In the genomic region with DNA sequence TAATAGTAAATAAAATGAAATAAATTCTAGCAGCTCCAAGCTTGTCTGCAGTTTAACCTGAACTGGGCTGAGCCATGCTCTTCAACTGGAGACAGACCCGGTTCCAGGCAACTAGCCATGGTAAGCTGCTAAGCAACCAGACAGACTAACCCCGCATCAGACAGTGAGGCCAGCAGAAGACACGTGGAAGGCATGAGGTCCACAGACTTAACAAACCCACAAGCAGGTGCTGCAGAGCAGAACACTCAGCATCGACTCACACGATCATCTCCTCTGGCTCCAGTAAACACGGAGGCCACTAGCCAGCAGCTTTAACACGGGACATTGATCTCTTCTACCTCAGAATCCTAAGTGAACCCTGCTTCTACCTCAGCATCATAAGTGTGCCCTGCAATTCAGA, we compare ENCODE assay signal across 10 mouse cellular contexts. TPM values are rescaled to one million over a fixed set of nuclear protein-coding genes. Genes with fewer than 3 reads are reported as not detected.
A peak's percentile ranks its signal among the peaks of the same experiment; 100 is the strongest.
DNase-seq lines count a peak whose midpoint lies in the region; ATAC-seq and TF ChIP-seq lines count a peak whose summit lies in the region.
"Had no signal": no experiment of that assay in that cellular context is flagged by ENCODE, and none has a peak within 500 bp of the region (broad histone marks: within the 10 kb centered on the region; RNA-seq: fewer than 3 reads in every experiment).

No protein-coding gene starts in this region.

- WGBS in cerebellum, adult 2 months, result 15% methylated on average over 7 of the region's 7 CpGs
- 34% methylated on average over 7 of the region's 7 CpGs for WGBS in hindbrain, embryonic 13.5 days
- 56% methylated on average over 7 of the region's 7 CpGs for WGBS in kidney, embryonic 15.5 days

- TF ChIP-seq CTCF in cerebellum, adult 2 months (IDR thresholded peaks at IDR 0.05; ENCODE audit: borderline replicate concordance, insufficient read depth, low read depth, low read length), result no peak
- no peak for TF ChIP-seq CTCF in layer of hippocampus, adult 2 months (conservative IDR thresholded peaks at IDR 0.05)

- no peaks in the 10 kb centered on the region for H3K27me3 ChIP-seq in cerebellum, adult 2 months (ENCODE audit: control insufficient read depth, insufficient read depth, low read length)
- no peaks in the 10 kb centered on the region for H3K27me3 ChIP-seq in hindbrain, embryonic 13.5 days
- H3K27me3 ChIP-seq in kidney, embryonic 15.5 days, result no peaks in the 10 kb centered on the region

- peaks cover 4% of the 10 kb centered on the region for H3K4me1 ChIP-seq in cerebellum, adult 2 months (ENCODE audit: control insufficient read depth, insufficient read depth, low read length)
- H3K4me1 ChIP-seq in hindbrain, embryonic 13.5 days (replicated peaks), result peaks cover 64% of the 10 kb centered on the region
- peaks cover 38% of the 10 kb centered on the region for H3K4me1 ChIP-seq in kidney, embryonic 15.5 days

- no peak overlapping the region for H3K27ac ChIP-seq in cerebellum, adult 2 months (ENCODE audit: insufficient read depth, low read length)
- no peak overlapping the region; the same call in 1 of the 2 replicates for H3K27ac ChIP-seq in layer of hippocampus, adult 2 months
- peak overlapping the region; percentile 85 for H3K27ac ChIP-seq in hindbrain, embryonic 13.5 days
- H3K27ac ChIP-seq in kidney, embryonic 15.5 days, result no peak overlapping the region

- H3K36me3 ChIP-seq in hindbrain, embryonic 13.5 days, result peaks cover 6% of the 10 kb centered on the region; the same call in 1 of the 2 replicates
- H3K36me3 ChIP-seq in kidney, embryonic 15.5 days, result peaks cover 28% of the 10 kb centered on the region

- DNase-seq in cerebellum, adult 2 months, result peak; percentile 44 to 52
- no peak for DNase-seq in cerebellum, adult 11-12 months
- DNase-seq in layer of hippocampus, adult 2 months (ENCODE audit: low spot score in 2 of 2), result peak; percentile 44 to 46
- DNase-seq in layer of hippocampus, postnatal 25 days (ENCODE audit: extremely low spot score in 1 of 2, low spot score in 1 of 2), result no peak
- peak; percentile 70 to 72 for DNase-seq in right cerebral cortex, postnatal 10 days (ENCODE audit: low spot score in 2 of 2)
- DNase-seq in yolk sac, embryonic 10.5 days (ENCODE audit: low spot score), result no peak
- DNase-seq: thymus, postnatal 36 days had no signal

- H3K4me2 ChIP-seq in hindbrain, embryonic 13.5 days, result no peak overlapping the region
- H3K4me2 ChIP-seq in kidney, embryonic 15.5 days, result no peak overlapping the region

- no peak for TF ChIP-seq POLR2A in cerebellum, adult 2 months (IDR thresholded peaks at IDR 0.05; ENCODE audit: borderline replicate concordance, insufficient read depth, low read length)

- no peak for ATAC-seq in hindbrain, embryonic 13.5 days (ENCODE audit: low FRiP score)
- ATAC-seq in kidney, embryonic 15.5 days (replicated peaks; ENCODE audit: low FRiP score), result no peak

- H3K4me3 ChIP-seq in cerebellum, adult 2 months (replicated peaks; ENCODE audit: insufficient read depth, low read depth, low read length), result no peak overlapping the region
- H3K4me3 ChIP-seq in layer of hippocampus, adult 2 months, result no peak overlapping the region
- no peak overlapping the region for H3K4me3 ChIP-seq in hindbrain, embryonic 13.5 days
- H3K4me3 ChIP-seq in kidney, embryonic 15.5 days (replicated peaks), result no peak overlapping the region

- 0 out of 2 replicates have a peak overlapping the region, but pooled peaks have one; percentile 15 for H3K9ac ChIP-seq in hindbrain, embryonic 13.5 days
- H3K9ac ChIP-seq in kidney, embryonic 15.5 days, result no peak overlapping the region

- H3K9me3 ChIP-seq in hindbrain, embryonic 13.5 days, result no peaks in the 10 kb centered on the region
- H3K9me3 ChIP-seq in kidney, embryonic 15.5 days (replicated peaks), result no peaks in the 10 kb centered on the region

RNA-seq across cellular contexts. Expression of a gene that starts 6.7 kb away (rescaled TPM):
- polyA plus RNA-seq in cerebellum, adult 2 months (2012; rRNA removed), result 15.5 and 15.6 TPM in 2 replicates
- 1 to 10 TPM; 5.0 to 5.2 TPM for total RNA-seq in layer of hippocampus, adult 2 months (2021)
- 1 to 10 TPM; 4.4 to 6.2 TPM for total RNA-seq in layer of hippocampus, postnatal 25 days (2021)
- 97.6 and 102 TPM in 2 replicates for polyA plus RNA-seq in hindbrain, embryonic 13.5 days (2015; fragmentation: Nextera tagmentation; extraction: Ambion mirVana)
- 141 and 147 TPM in 2 replicates for polyA plus RNA-seq in kidney, embryonic 15.5 days (2015; fragmentation: Nextera tagmentation; extraction: Ambion mirVana)

RNA-seq across cellular contexts. Expression of a gene that starts 25.4 kb away (rescaled TPM):
- 102 and 104 TPM in 2 replicates for polyA plus RNA-seq in cerebellum, adult 2 months (2012; rRNA removed)
- total RNA-seq in layer of hippocampus, adult 2 months (2021), result 10 to 100 TPM; 33.9 to 37.3 TPM
- 10 to 100 TPM; 29.6 to 32.0 TPM for total RNA-seq in layer of hippocampus, postnatal 25 days (2021)
- 58.3 and 63.0 TPM in 2 replicates for polyA plus RNA-seq in hindbrain, embryonic 13.5 days (2015; fragmentation: Nextera tagmentation; extraction: Ambion mirVana)
- polyA plus RNA-seq in kidney, embryonic 15.5 days (2015; fragmentation: Nextera tagmentation; extraction: Ambion mirVana), result 1.4 and 1.8 TPM in 2 replicates

RNA-seq across cellular contexts. Expression of a gene that starts 43.6 kb away (rescaled TPM):
- 29.0 and 38.4 TPM in 2 replicates for polyA plus RNA-seq in cerebellum, adult 2 months (2012; rRNA removed)
- total RNA-seq in layer of hippocampus, adult 2 months (2021), result under 1 TPM in 1 of 2 experiments, not detected in 1; 0.26 TPM
- not detected for total RNA-seq in layer of hippocampus, postnatal 25 days (2021)
- polyA plus RNA-seq in hindbrain, embryonic 13.5 days (2015; fragmentation: Nextera tagmentation; extraction: Ambion mirVana), result 2.6 and 3.2 TPM in 2 replicates
- 0.08 TPM in 1 of 2 replicates, not detected in the other for polyA plus RNA-seq in kidney, embryonic 15.5 days (2015; fragmentation: Nextera tagmentation; extraction: Ambion mirVana)
- total RNA-seq: gastrocnemius, postnatal 4 days had no signal

RNA-seq across cellular contexts. Expression of a gene that starts 54.2 kb away (rescaled TPM):
- polyA plus RNA-seq in cerebellum, adult 2 months (2012; rRNA removed), result 0.36 and 0.56 TPM in 2 replicates
- total RNA-seq in layer of hippocampus, adult 2 months (2021), result not detected
- total RNA-seq in layer of hippocampus, postnatal 25 days (2021), result under 1 TPM in 1 of 2 experiments, not detected in 1; 0.15 TPM
- 2.1 and 2.5 TPM in 2 replicates for polyA plus RNA-seq in hindbrain, embryonic 13.5 days (2015; fragmentation: Nextera tagmentation; extraction: Ambion mirVana)
- 1.5 and 2.6 TPM in 2 replicates for polyA plus RNA-seq in kidney, embryonic 15.5 days (2015; fragmentation: Nextera tagmentation; extraction: Ambion mirVana)
- total RNA-seq: gastrocnemius, postnatal 4 days had no signal

RNA-seq across cellular contexts. Expression of a gene that starts 57.2 kb away (rescaled TPM):
- polyA plus RNA-seq in cerebellum, adult 2 months (2012; rRNA removed), result 82.3 and 87.1 TPM in 2 replicates
- 100 to 1,000 TPM; 118 to 123 TPM for total RNA-seq in layer of hippocampus, adult 2 months (2021)
- total RNA-seq in layer of hippocampus, postnatal 25 days (2021), result 100 to 1,000 TPM; 101 to 117 TPM
- 134 and 145 TPM in 2 replicates for polyA plus RNA-seq in hindbrain, embryonic 13.5 days (2015; fragmentation: Nextera tagmentation; extraction: Ambion mirVana)
- 55.3 and 57.4 TPM in 2 replicates for polyA plus RNA-seq in kidney, embryonic 15.5 days (2015; fragmentation: Nextera tagmentation; extraction: Ambion mirVana)

Comparison
In these comparisons a context has a peak if more than half of its experiments do, and no peak if none do; other contexts are left out.
1. DNase-seq: peak in cerebellum, adult 2 months (2 of 2), layer of hippocampus, adult 2 months (2 of 2) and right cerebral cortex, postnatal 10 days (2 of 2); none in cerebellum, adult 11-12 months (single experiment), layer of hippocampus, postnatal 25 days (0 of 2) and yolk sac, embryonic 10.5 days (single experiment).
2. RNA of a gene that starts 25.4 kb away (polyA plus RNA-seq): 102 to 104 TPM in cerebellum, adult 2 months and 58.3 to 63.0 TPM in hindbrain, embryonic 13.5 days; 1.4 to 1.8 TPM in kidney, embryonic 15.5 days; every median in the first group is over 10 times any median in the second.